Mouse (Mus musculus): ENCODE measurements at regions not wholly inside any gene's neighbourhood (a gene's known extent, or its start where the extent isn't known, plus 50 kb on each side); places are given as distances from the start of the nearest gene placed in this dataset.

- Histone ChIP-seq H3K27ac (no peak overlapping the region), H3K4me3 (no peak overlapping the region)
- no peak for TF ChIP-seq CTCF (conservative IDR thresholded peaks at IDR 0.05)
- DNase-seq (ENCODE audit: low spot score in 2 of 2) = no peak
These were observed 249.7 kb upstream of the Adamts9 start for GRCm38 (mm10) chr6:93192980-93193379.

GRCm38 (mm10) chr6:93190986-93191385 is 247.7 kb upstream of the Adamts9 start:
- TF ChIP-seq CTCF (conservative IDR thresholded peaks at IDR 0.05) = no peak
- H3K4me3 ChIP-seq = no peak overlapping the region
- no peak for DNase-seq (ENCODE audit: low spot score in 2 of 2)
- H3K27ac ChIP-seq = no peak overlapping the region

- DNase-seq (ENCODE audit: low spot score in 2 of 2) = no peak
- Histone ChIP-seq H3K27ac (no peak overlapping the region), H3K4me3 (no peak overlapping the region)
- TF ChIP-seq CTCF (conservative IDR thresholded peaks at IDR 0.05) = no peak
These were observed 225.2 kb upstream of the Adamts9 start for GRCm38 (mm10) chr6:93168526-93168925.

GRCm38 (mm10) chr6:93167281-93167680 is 224.0 kb upstream of the Adamts9 start:
- no peak for TF ChIP-seq CTCF (conservative IDR thresholded peaks at IDR 0.05)

GRCm38 (mm10) chr6:93165942-93166341 is 222.7 kb upstream of the Adamts9 start:
- DNase-seq (ENCODE audit: low spot score in 2 of 2) = no peak
- H3K4me3 ChIP-seq = no peak overlapping the region
- TF ChIP-seq CTCF (conservative IDR thresholded peaks at IDR 0.05) = no peak
- H3K27ac ChIP-seq = no peak overlapping the region

More at GRCm38 (mm10) chr6:93167281-93167680, 224.0 kb upstream of the Adamts9 start:
- H3K27ac ChIP-seq = no peak overlapping the region
- no peak overlapping the region for H3K4me3 ChIP-seq
- DNase-seq (ENCODE audit: low spot score in 2 of 2) = no peak

GRCm38 (mm10) chr6:93152431-93153208 is 209.3 kb upstream of the Adamts9 start:
- Histone ChIP-seq H3K4me3 (no peak overlapping the region), H3K27ac (no peak overlapping the region)
- TF ChIP-seq CTCF (conservative IDR thresholded peaks at IDR 0.05) = no peak
- DNase-seq (ENCODE audit: low spot score in 2 of 2) = no peak

GRCm38 (mm10) chr6:93150531-93150930 is 207.2 kb upstream of the Adamts9 start:
- Histone ChIP-seq H3K27ac (no peak overlapping the region), H3K4me3 (no peak overlapping the region)
- DNase-seq (ENCODE audit: low spot score in 2 of 2) = no peak
- TF ChIP-seq CTCF (conservative IDR thresholded peaks at IDR 0.05) = no peak

- no peak overlapping the region for H3K27ac ChIP-seq
- TF ChIP-seq CTCF (conservative IDR thresholded peaks at IDR 0.05) = no peak
- DNase-seq (ENCODE audit: low spot score in 2 of 2) = no peak
- H3K4me3 ChIP-seq = no peak overlapping the region
These were observed 206.7 kb upstream of the Adamts9 start for GRCm38 (mm10) chr6:93149956-93150355.

- peak in 1 of 2 experiments; percentile 8 for DNase-seq (ENCODE audit: low spot score in 2 of 2)
- Histone ChIP-seq H3K27ac (no peak overlapping the region), H3K4me3 (no peak overlapping the region)
- TF ChIP-seq CTCF (conservative IDR thresholded peaks at IDR 0.05) = no peak
These were observed 197.0 kb upstream of the Adamts9 start for GRCm38 (mm10) chr6:93140331-93140731.

GRCm38 (mm10) chr6:93133940-93134339 is 190.6 kb upstream of the Adamts9 start:
- no peak for TF ChIP-seq CTCF (conservative IDR thresholded peaks at IDR 0.05)
- Histone ChIP-seq H3K4me3 (no peak overlapping the region), H3K27ac (no peak overlapping the region)
- no peak for DNase-seq (ENCODE audit: low spot score in 2 of 2)

GRCm38 (mm10) chr6:93130946-93131685 is 187.8 kb upstream of the Adamts9 start:
- H3K4me3 ChIP-seq = no peak overlapping the region
- TF ChIP-seq CTCF (conservative IDR thresholded peaks at IDR 0.05) = no peak
- no peak overlapping the region for H3K27ac ChIP-seq
- DNase-seq (ENCODE audit: low spot score in 2 of 2) = no peak

- Histone ChIP-seq H3K4me3 (no peak overlapping the region), H3K27ac (no peak overlapping the region)
- no peak for TF ChIP-seq CTCF (conservative IDR thresholded peaks at IDR 0.05)
- no peak for DNase-seq (ENCODE audit: low spot score in 2 of 2)
These were observed 176.2 kb upstream of the Adamts9 start for GRCm38 (mm10) chr6:93119482-93119881.

- Histone ChIP-seq H3K27ac (no peak overlapping the region), H3K4me3 (no peak overlapping the region)
- no peak for DNase-seq (ENCODE audit: low spot score in 2 of 2)
- no peak for TF ChIP-seq CTCF (conservative IDR thresholded peaks at IDR 0.05)
These were observed 170.1 kb upstream of the Adamts9 start for GRCm38 (mm10) chr6:93113361-93113760.
